Mouse (Mus musculus): ENCODE results near the gene A730015C16Rik. TPM values are rescaled to one million over a fixed set of nuclear protein-coding genes. Genes with fewer than 3 reads are reported as not detected.

The A730015C16Rik gene
- polyA plus RNA-seq, 1 experiment from 2014 or later: 0.87 TPM

DNA sequence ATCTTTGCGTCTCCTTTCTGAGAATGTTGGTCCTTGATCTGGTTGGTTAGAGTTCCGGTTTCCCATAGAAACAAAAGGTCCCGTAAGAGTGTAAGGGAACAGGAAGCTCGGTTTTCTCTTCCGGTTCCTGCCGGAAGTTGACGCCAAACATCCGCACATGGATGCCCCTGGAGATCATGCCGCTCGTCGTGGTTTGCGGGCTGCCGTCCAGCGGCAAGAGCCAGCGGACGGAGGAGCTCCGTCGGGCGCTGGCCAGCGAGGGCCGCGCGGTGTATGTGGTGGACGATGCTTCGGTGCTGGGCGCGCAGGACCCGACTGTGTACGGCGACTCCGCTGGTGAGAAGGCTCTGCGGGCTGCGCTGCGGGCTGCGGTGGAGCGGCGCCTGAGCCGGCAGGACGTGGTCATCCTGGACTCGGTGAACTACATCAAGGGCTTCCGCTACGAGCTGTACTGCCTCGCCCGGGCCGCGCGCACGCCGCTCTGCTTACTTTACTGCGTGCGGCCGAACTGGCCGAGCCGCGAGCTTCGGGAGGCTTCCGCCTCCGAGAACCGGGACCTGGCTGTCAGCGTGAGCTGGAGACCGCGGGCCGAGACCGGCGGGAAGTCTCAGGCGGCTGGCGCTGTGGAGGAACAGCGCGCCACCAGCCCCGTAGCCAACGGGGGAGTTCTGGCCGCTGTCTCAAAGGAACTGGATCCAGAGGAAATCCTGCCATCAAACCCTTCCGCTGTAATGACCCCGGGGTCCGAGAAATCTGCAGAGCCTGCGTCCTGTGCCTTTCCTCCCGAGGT lies 509 bp downstream of the A730015C16Rik start, which contains the start of gene Kti12:
Gene Kti12 (plus strand): TSS at position 71 of the 790 bp plus-strand sequence.
- H3K36me3 ChIP-seq (replicated peaks; ENCODE audit: control insufficient read depth, insufficient read depth): peaks cover 14% of the 10 kb centered on the region
- WGBS: under 1% methylated on average over 77 of the region's 77 CpGs
- no peaks in the 10 kb centered on the region for H3K9me3 ChIP-seq (ENCODE audit: control insufficient read depth, low read length)
- H3K4me2 ChIP-seq (replicated peaks): peak within 1 kb of the TSS; percentile 87
- DNase-seq (ENCODE audit: low spot score): peak; percentile 87
- no peaks in the 10 kb centered on the region for H3K27me3 ChIP-seq (ENCODE audit: control insufficient read depth, insufficient read depth, low read length)
- peak within 1 kb of the TSS; percentile 85 for H3K27ac ChIP-seq
- peak within 1 kb of the TSS; percentile 65 for H3K9ac ChIP-seq
- peak; percentile 92 for ATAC-seq (ENCODE audit: low FRiP score)
- H3K4me3 ChIP-seq (replicated peaks; ENCODE audit: low read length): peak within 1 kb of the TSS; percentile 68
- H3K4me1 ChIP-seq (replicated peaks; ENCODE audit: control insufficient read depth, insufficient read depth, low read length): peaks cover 17% of the 10 kb centered on the region

- ATAC-seq (ENCODE audit: low FRiP score) (no peak), DNase-seq (ENCODE audit: low spot score) (no peak)
- Histone ChIP-seq H3K27ac (no peak overlapping the region), H3K4me1 (replicated peaks; ENCODE audit: control insufficient read depth, insufficient read depth, low read length) (peaks cover 17% of the 10 kb centered on the region), H3K4me3 (replicated peaks; ENCODE audit: low read length) (no peak overlapping the region), H3K9ac (no peak overlapping the region), H3K36me3 (replicated peaks; ENCODE audit: control insufficient read depth, insufficient read depth) (peaks cover 9% of the 10 kb centered on the region; the same call in 1 of the 2 replicates), H3K27me3 (ENCODE audit: control insufficient read depth, insufficient read depth, low read length) (no peaks in the 10 kb centered on the region), H3K9me3 (ENCODE audit: control insufficient read depth, low read length) (no peaks in the 10 kb centered on the region), H3K4me2 (replicated peaks) (no peak overlapping the region)
- WGBS: 96% methylated on average over 5 of the region's 5 CpGs
Measured at GRCm38 (mm10) chr4:108845824-108846569, 2.4 kb downstream of the A730015C16Rik start.

- Histone ChIP-seq H3K4me1 (replicated peaks; ENCODE audit: control insufficient read depth, insufficient read depth, low read length) (0 out of 2 replicates have a peak, but pooled peaks cover 5% of the 10 kb centered on the region), H3K4me3 (replicated peaks; ENCODE audit: low read length) (no peak overlapping the region), H3K27me3 (ENCODE audit: control insufficient read depth, insufficient read depth, low read length) (no peaks in the 10 kb centered on the region), H3K27ac (no peak overlapping the region), H3K4me2 (replicated peaks) (no peak overlapping the region), H3K9me3 (ENCODE audit: control insufficient read depth, low read length) (no peaks in the 10 kb centered on the region), H3K36me3 (replicated peaks; ENCODE audit: control insufficient read depth, insufficient read depth) (no peaks in the 10 kb centered on the region), H3K9ac (no peak overlapping the region)
- DNase-seq (ENCODE audit: low spot score): no peak
- ATAC-seq (ENCODE audit: low FRiP score): no peak
Measured at GRCm38 (mm10) chr4:108843336-108843735, 5.1 kb downstream of the A730015C16Rik start.

DNA sequence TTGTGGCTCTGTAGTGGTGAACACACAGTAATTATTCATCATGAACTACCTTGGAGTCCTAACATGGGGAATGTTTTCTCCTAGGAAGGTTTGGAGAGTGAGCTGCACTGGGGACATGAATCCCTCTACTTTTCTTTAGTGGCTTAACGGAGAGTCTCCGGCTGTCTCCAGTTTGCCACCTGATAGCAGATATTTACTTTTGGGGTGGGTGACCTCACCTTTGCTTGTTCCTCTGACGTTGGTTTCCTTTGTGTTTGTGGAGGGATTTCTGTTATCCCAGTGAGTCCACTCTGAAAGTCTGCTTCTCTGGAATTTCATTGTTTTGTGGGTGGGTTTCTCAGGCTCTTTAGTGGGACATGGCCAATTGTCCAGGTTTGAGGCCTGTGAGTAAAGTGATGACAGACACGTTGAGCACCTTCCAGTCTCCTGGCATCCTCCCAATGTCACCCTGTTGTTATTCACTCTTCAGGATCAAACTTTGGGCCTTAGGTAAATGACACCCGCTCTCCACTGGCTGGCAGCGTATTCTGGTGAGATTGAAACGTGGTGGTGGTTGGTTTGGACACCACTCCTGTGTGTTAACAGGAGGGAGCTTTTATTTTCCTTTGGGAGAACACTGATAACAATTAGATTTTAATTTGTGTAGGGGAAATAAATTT lies 6.4 kb downstream of the A730015C16Rik start:
- 94% methylated on average over 7 of the region's 7 CpGs for WGBS
- no peak for ATAC-seq (ENCODE audit: low FRiP score)

GRCm38 (mm10) chr4:108838031-108838430 lies 10.4 kb downstream of the A730015C16Rik start:
- Histone ChIP-seq H3K4me3 (replicated peaks; ENCODE audit: low read length) (no peak overlapping the region), H3K9ac (no peak overlapping the region)
- 92% methylated on average over 4 of the region's 4 CpGs for WGBS

More for the DNA sequence above, 6.4 kb downstream of the A730015C16Rik start:
- Histone ChIP-seq H3K27ac (no peak overlapping the region), H3K36me3 (replicated peaks; ENCODE audit: control insufficient read depth, insufficient read depth) (no peaks in the 10 kb centered on the region), H3K4me3 (replicated peaks; ENCODE audit: low read length) (no peak overlapping the region), H3K4me2 (replicated peaks) (no peak overlapping the region), H3K9me3 (ENCODE audit: control insufficient read depth, low read length) (no peaks in the 10 kb centered on the region), H3K27me3 (ENCODE audit: control insufficient read depth, insufficient read depth, low read length) (no peaks in the 10 kb centered on the region), H3K9ac (no peak overlapping the region), H3K4me1 (replicated peaks; ENCODE audit: control insufficient read depth, insufficient read depth, low read length) (0 out of 2 replicates have a peak, but pooled peaks cover 2% of the 10 kb centered on the region)
- DNase-seq (ENCODE audit: low spot score): no peak

DNA sequence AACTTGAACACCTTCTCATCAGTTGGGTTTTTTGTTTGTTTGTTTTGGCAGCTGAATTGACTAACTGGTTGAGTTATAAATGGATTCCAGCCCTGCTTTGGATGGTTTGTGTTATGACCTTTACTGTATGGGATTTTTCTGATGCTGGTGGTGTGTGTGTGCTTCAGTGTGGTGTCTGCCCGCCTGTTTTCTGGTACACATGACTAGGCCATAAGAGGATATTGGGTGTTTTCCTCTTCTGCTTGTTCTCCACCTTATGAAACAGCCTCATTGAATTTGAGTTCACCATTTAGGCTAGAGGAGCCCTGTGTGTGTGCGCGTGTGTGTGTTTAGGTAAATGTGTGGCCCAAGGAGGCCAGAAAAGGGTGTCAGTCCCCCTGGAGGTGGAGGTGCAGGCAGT lies 12.9 kb downstream of the A730015C16Rik start:
- H3K27ac ChIP-seq: no peak overlapping the region; the same call in 1 of the 2 replicates
- H3K9ac ChIP-seq: peak overlapping the region; percentile 98
- peak overlapping the region; percentile 89 for H3K4me2 ChIP-seq (replicated peaks)
- H3K36me3 ChIP-seq (replicated peaks; ENCODE audit: control insufficient read depth, insufficient read depth): no peaks in the 10 kb centered on the region
- H3K9me3 ChIP-seq (ENCODE audit: control insufficient read depth, low read length): no peaks in the 10 kb centered on the region
- peaks cover 37% of the 10 kb centered on the region for H3K4me1 ChIP-seq (replicated peaks; ENCODE audit: control insufficient read depth, insufficient read depth, low read length)
- 64% methylated on average over 3 of the region's 3 CpGs for WGBS
- peak overlapping the region; percentile 92 for H3K4me3 ChIP-seq (replicated peaks; ENCODE audit: low read length)
- DNase-seq (ENCODE audit: low spot score) (no peak), ATAC-seq (ENCODE audit: low FRiP score) (no peak)
- H3K27me3 ChIP-seq (ENCODE audit: control insufficient read depth, insufficient read depth, low read length): no peaks in the 10 kb centered on the region

More at GRCm38 (mm10) chr4:108838031-108838430, 10.4 kb downstream of the A730015C16Rik start:
- Histone ChIP-seq H3K9me3 (ENCODE audit: control insufficient read depth, low read length) (no peaks in the 10 kb centered on the region), H3K4me2 (replicated peaks) (no peak overlapping the region), H3K27me3 (ENCODE audit: control insufficient read depth, insufficient read depth, low read length) (no peaks in the 10 kb centered on the region), H3K4me1 (replicated peaks; ENCODE audit: control insufficient read depth, insufficient read depth, low read length) (peaks cover 18% of the 10 kb centered on the region), H3K27ac (no peak overlapping the region), H3K36me3 (replicated peaks; ENCODE audit: control insufficient read depth, insufficient read depth) (no peaks in the 10 kb centered on the region)
- ATAC-seq (ENCODE audit: low FRiP score): no peak
- DNase-seq (ENCODE audit: low spot score): no peak

- WGBS: under 1% methylated on average over 15 of the region's 15 CpGs
- peak overlapping the region; percentile 89 for H3K4me2 ChIP-seq (replicated peaks)
- peak overlapping the region; percentile 92 for H3K4me3 ChIP-seq (replicated peaks; ENCODE audit: low read length)
- no peaks in the 10 kb centered on the region for H3K27me3 ChIP-seq (ENCODE audit: control insufficient read depth, insufficient read depth, low read length)
- DNase-seq (ENCODE audit: low spot score) (no peak), ATAC-seq (ENCODE audit: low FRiP score) (no peak)
- peak overlapping the region; percentile 95 for H3K27ac ChIP-seq
- peaks cover 5% of the 10 kb centered on the region for H3K36me3 ChIP-seq (replicated peaks; ENCODE audit: control insufficient read depth, insufficient read depth)
- no peaks in the 10 kb centered on the region for H3K9me3 ChIP-seq (ENCODE audit: control insufficient read depth, low read length)
- H3K9ac ChIP-seq: peak overlapping the region; percentile 98
- H3K4me1 ChIP-seq (replicated peaks; ENCODE audit: control insufficient read depth, insufficient read depth, low read length): peaks cover 37% of the 10 kb centered on the region
Measured at GRCm38 (mm10) chr4:108834971-108835311, 13.5 kb downstream of the A730015C16Rik start.

GRCm38 (mm10) chr4:108834115-108834970 lies 14.1 kb downstream of the A730015C16Rik start, which contains the start of gene Txndc12:
Gene Txndc12, plus strand, starts transcription at chr4:108834601.
- under 1% methylated on average over 34 of the region's 34 CpGs for WGBS
- Histone ChIP-seq H3K36me3 (replicated peaks; ENCODE audit: control insufficient read depth, insufficient read depth) (peaks cover 11% of the 10 kb centered on the region), H3K4me1 (replicated peaks; ENCODE audit: control insufficient read depth, insufficient read depth, low read length) (peaks cover 37% of the 10 kb centered on the region), H3K9ac (peak within 1 kb of the TSS; percentile 98), H3K9me3 (ENCODE audit: control insufficient read depth, low read length) (no peaks in the 10 kb centered on the region), H3K27ac (peak within 1 kb of the TSS; percentile 95), H3K27me3 (ENCODE audit: control insufficient read depth, insufficient read depth, low read length) (no peaks in the 10 kb centered on the region), H3K4me2 (replicated peaks) (peak within 1 kb of the TSS; percentile 89), H3K4me3 (replicated peaks; ENCODE audit: low read length) (peak within 1 kb of the TSS; percentile 92)
- DNase-seq (ENCODE audit: low spot score): peak; percentile 92
- ATAC-seq (ENCODE audit: low FRiP score): peak; percentile 81
